Mouse (Mus musculus) ES-E14 (cell line): ENCODE results near the gene Abca4.

Experiments used
- HCFC1 ChIP-seq: IDR thresholded peaks from 2 replicates; pipeline ENCODE4 v1.6.1; 2012; ENCODE audit warnings: low read length, inconsistent platforms, borderline replicate concordance; ENCODE audit not compliant: insufficient read depth
- ZC3H11A ChIP-seq: IDR thresholded peaks from 2 replicates; pipeline ENCODE4 v1.6.1; 2012; ENCODE audit warnings: low read depth, mild to moderate bottlenecking, inconsistent platforms, low read length, borderline replicate concordance

DNA sequence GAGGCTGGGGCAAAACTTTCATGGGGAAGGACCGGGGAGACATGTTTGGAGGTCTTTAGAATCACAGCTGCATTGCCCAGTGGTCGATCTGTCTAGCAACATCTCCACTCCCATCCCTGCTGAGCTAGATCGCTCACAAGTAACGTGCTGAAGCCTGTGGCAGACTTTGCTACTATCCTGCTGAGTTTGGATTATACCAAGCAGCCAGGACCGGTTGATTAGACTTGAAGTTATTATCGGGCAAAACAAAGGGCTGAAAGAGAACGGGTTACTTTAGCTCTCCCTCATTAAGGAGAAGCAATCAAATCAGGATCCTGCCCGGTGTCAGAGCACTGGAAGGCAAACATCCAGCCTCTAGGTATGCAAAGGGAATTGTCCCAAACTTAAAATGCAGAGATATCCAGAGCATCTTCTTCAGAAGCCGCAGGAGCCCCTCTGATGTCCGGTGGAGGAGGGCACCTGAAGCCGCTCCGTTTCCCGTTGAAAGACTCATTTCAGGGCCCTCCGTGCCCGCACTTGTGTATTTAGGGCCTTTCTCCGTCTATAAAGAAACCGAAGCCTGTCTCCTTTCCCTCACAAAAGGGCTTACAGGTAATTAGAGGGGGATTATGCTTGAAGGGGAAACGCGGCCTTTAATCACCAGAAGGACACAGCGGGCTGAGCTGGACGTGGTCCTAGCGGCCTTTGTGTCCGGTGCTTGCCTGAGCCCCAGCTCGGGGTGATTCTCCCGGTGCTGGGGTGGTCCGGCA, at the start of gene Abca4:
- no peak for TF ChIP-seq HCFC1
- no peak for TF ChIP-seq ZC3H11A
